11 mouse cellular contexts compared by ENCODE assay signal in genomic region chr5:111620626-111621025, GRCm38 (mm10).
A peak's percentile ranks its signal among the peaks of the same experiment; 100 is the strongest.
DNase-seq lines count a peak whose midpoint lies in the region; ATAC-seq and TF ChIP-seq lines count a peak whose summit lies in the region.
"Had no signal": no experiment of that assay in that cellular context is flagged by ENCODE, and none has a peak within 500 bp of the region (broad histone marks: within the 10 kb centered on the region; RNA-seq: fewer than 3 reads in every experiment).

No protein-coding gene starts in this region.

- TF ChIP-seq POLR2A in heart, adult 2 months (IDR thresholded peaks at IDR 0.05; ENCODE audit: insufficient read depth, low read depth, low read length), result peak; percentile 32; the same call in 1 of the 2 replicates
- TF ChIP-seq POLR2A in small intestine, adult 2 months (IDR thresholded peaks at IDR 0.05; ENCODE audit: low read depth, low read length), result no peak

- peaks cover 11% of the 10 kb centered on the region for H3K4me1 ChIP-seq in heart, adult 2 months (ENCODE audit: control insufficient read depth, insufficient read depth, low read length)
- H3K4me1 ChIP-seq in heart, embryonic 12.5 days (replicated peaks), result peaks cover 17% of the 10 kb centered on the region
- no peaks in the 10 kb centered on the region for H3K4me1 ChIP-seq in lung, embryonic 14.5 days (ENCODE audit: insufficient read depth)
- no peaks in the 10 kb centered on the region for H3K4me1 ChIP-seq in small intestine, adult 2 months (ENCODE audit: control insufficient read depth, insufficient read depth, insufficient read length, low read length)
- H3K4me1 ChIP-seq: liver, embryonic 15.5 days had no signal

- peak; percentile 69 to 76 for DNase-seq in heart, adult 2 months
- no peak for DNase-seq in lung, embryonic 14.5 days
- DNase-seq in lung, postnatal 4 days, result no peak
- peak; percentile 59 for DNase-seq in gastrocnemius, postnatal 14 days
- no peak for DNase-seq in adrenal gland, postnatal 4 days (ENCODE audit: low spot score in 2 of 2)
- DNase-seq in yolk sac, embryonic 10.5 days (ENCODE audit: low spot score), result no peak

- ATAC-seq in heart, embryonic 12.5 days (ENCODE audit: insufficient number of reproducible peaks, low FRiP score), result no peak
- no peak for ATAC-seq in lung, embryonic 14.5 days (ENCODE audit: insufficient read depth)

- no peak overlapping the region for H3K4me2 ChIP-seq in heart, embryonic 12.5 days
- H3K4me2 ChIP-seq in lung, embryonic 14.5 days, result no peak overlapping the region
- H3K4me2 ChIP-seq: hindbrain, embryonic 15.5 days; liver, embryonic 15.5 days; midbrain, embryonic 15.5 days had no signal

- no peaks in the 10 kb centered on the region for H3K36me3 ChIP-seq in heart, adult 2 months (ENCODE audit: control insufficient read depth, insufficient read depth, low read length)
- H3K36me3 ChIP-seq in heart, embryonic 12.5 days, result no peaks in the 10 kb centered on the region
- no peaks in the 10 kb centered on the region for H3K36me3 ChIP-seq in lung, embryonic 14.5 days (ENCODE audit: insufficient read depth)
- H3K36me3 ChIP-seq in small intestine, adult 2 months (ENCODE audit: control insufficient read depth, insufficient read depth, low read length), result no peaks in the 10 kb centered on the region
- H3K36me3 ChIP-seq: hindbrain, embryonic 15.5 days; liver, embryonic 15.5 days; midbrain, embryonic 15.5 days had no signal

- peak overlapping the region; percentile 80 for H3K27ac ChIP-seq in heart, adult 2 months
- no peak overlapping the region for H3K27ac ChIP-seq in heart, embryonic 12.5 days (ENCODE audit: poor library complexity, severe bottlenecking)
- H3K27ac ChIP-seq in lung, embryonic 14.5 days (ENCODE audit: low read depth), result no peak overlapping the region
- H3K27ac ChIP-seq in small intestine, adult 2 months (ENCODE audit: insufficient read depth, low read depth, low read length), result 0 out of 2 replicates have a peak overlapping the region, but pooled peaks have one; percentile 28
- H3K27ac ChIP-seq: hindbrain, embryonic 15.5 days; liver, embryonic 15.5 days; midbrain, embryonic 15.5 days had no signal

- 0 out of 2 replicates have a peak, but pooled peaks have one; percentile 59 for TF ChIP-seq EP300 in heart, adult 2 months (IDR thresholded peaks at IDR 0.05; ENCODE audit: insufficient read depth, low read depth, low read length)

- H3K27me3 ChIP-seq in heart, adult 2 months (ENCODE audit: control insufficient read depth, insufficient read depth, low read length), result no peaks in the 10 kb centered on the region
- peaks cover 24% of the 10 kb centered on the region for H3K27me3 ChIP-seq in heart, embryonic 12.5 days (replicated peaks)
- H3K27me3 ChIP-seq in lung, embryonic 14.5 days (ENCODE audit: insufficient read depth, low read length), result no peaks in the 10 kb centered on the region
- no peaks in the 10 kb centered on the region for H3K27me3 ChIP-seq in small intestine, adult 2 months (ENCODE audit: control insufficient read depth, insufficient read depth, low read length)
- H3K27me3 ChIP-seq: hindbrain, embryonic 15.5 days; midbrain, embryonic 15.5 days had no signal

- WGBS in heart, adult 2 months, result 23% methylated on average over 6 of the region's 6 CpGs
- 34% methylated on average over 6 of the region's 6 CpGs for WGBS in heart, embryonic 12.5 days
- 57% methylated on average over 6 of the region's 6 CpGs for WGBS in lung, embryonic 14.5 days
- 58% methylated on average over 6 of the region's 6 CpGs for WGBS in small intestine, adult 2 months

- H3K4me3 ChIP-seq in heart, adult 2 months, result no peak overlapping the region
- H3K4me3 ChIP-seq in heart, embryonic 12.5 days, result no peak overlapping the region
- H3K4me3 ChIP-seq in lung, embryonic 14.5 days (ENCODE audit: low read depth, low read length), result no peak overlapping the region
- no peak overlapping the region for H3K4me3 ChIP-seq in small intestine, adult 2 months (ENCODE audit: low read depth, low read length)
- H3K4me3 ChIP-seq: hindbrain, embryonic 15.5 days; liver, embryonic 15.5 days; midbrain, embryonic 15.5 days had no signal

- peak overlapping the region; percentile 18; the same call in 1 of the 2 replicates for H3K9ac ChIP-seq in heart, adult 2 months (ENCODE audit: low read depth, low read length)
- H3K9ac ChIP-seq in heart, embryonic 12.5 days, result no peak overlapping the region
- H3K9ac ChIP-seq in lung, embryonic 14.5 days, result no peak overlapping the region
- H3K9ac ChIP-seq: hindbrain, embryonic 15.5 days; liver, embryonic 15.5 days; midbrain, embryonic 15.5 days had no signal

- no peaks in the 10 kb centered on the region for H3K79me2 ChIP-seq in heart, adult 2 months (replicated peaks; ENCODE audit: control insufficient read depth, insufficient read depth, low read length)

- peak; percentile 77 for TF ChIP-seq CTCF in heart, adult 2 months (IDR thresholded peaks at IDR 0.05)
- TF ChIP-seq CTCF in lung, embryonic 14.5 days (IDR thresholded peaks at IDR 0.05; ENCODE audit: low read depth), result peak; percentile 18; the same call in 1 of the 2 replicates
- no peak for TF ChIP-seq CTCF in small intestine, adult 2 months (IDR thresholded peaks at IDR 0.05; ENCODE audit: extremely low read depth, insufficient read length, insufficient replicate concordance, low read depth, low read length)

- intact Hi-C loops in heart, adult 2 months (cut with DNase I), result loop anchor here (2.0 to 5.0 kb wide), 2 partner anchors 57 to 204 kb away; partner anchors contain the start of gene Mn1
- intact Hi-C loops in gastrocnemius, postnatal 14 days (cut with DNase I; ENCODE audit: low total_unique reads), result no loop called here

- H3K9me3 ChIP-seq in heart, embryonic 12.5 days (replicated peaks), result no peaks in the 10 kb centered on the region
- no peaks in the 10 kb centered on the region for H3K9me3 ChIP-seq in lung, embryonic 14.5 days (ENCODE audit: low read depth, low read length)
- H3K9me3 ChIP-seq: hindbrain, embryonic 15.5 days; liver, embryonic 15.5 days; midbrain, embryonic 15.5 days had no signal

Comparison
In these comparisons a context has a peak if more than half of its experiments do, and no peak if none do; other contexts are left out.
1. H3K27ac ChIP-seq: peak in heart, adult 2 months (single experiment) and small intestine, adult 2 months (single experiment); none in heart, embryonic 12.5 days (single experiment) and lung, embryonic 14.5 days (single experiment).
2. DNase-seq: peak in heart, adult 2 months (2 of 2) and gastrocnemius, postnatal 14 days (single experiment); none in lung, embryonic 14.5 days (single experiment), lung, postnatal 4 days (0 of 2), adrenal gland, postnatal 4 days (0 of 2) and yolk sac, embryonic 10.5 days (single experiment).